Mouse (Mus musculus) erythroid progenitor cell, adult 5-6 weeks (primary cell): Measurements from ENCODE around the gene Fcgrt. TPM values are rescaled to one million over a fixed set of nuclear protein-coding genes. Genes with fewer than 3 reads are reported as not detected.

Experiments used
- ATAC-seq: replicated peaks from 2 replicates; pipeline ENCODE4 v1.8.0; 2016; ENCODE audit warnings: moderate number of reproducible peaks, mild to moderate bottlenecking, moderate TSS enrichment, inconsistent platforms; ENCODE audit not compliant: poor library complexity, low FRiP score, severe bottlenecking
- total RNA-seq, 2 experiments: library from RNA; stranded (forward) in 1 of 2; stranded (reverse) in 1 of 2; fragments of 150-400 nt in 1 of 2; fragments of 186-747, 209-891 nt in 1 of 2; gene quantifications; 2 replicates each; pipeline versions ENCODE4 v1.2.3 to v1.2.4; 2015 to 2017; ENCODE audit warnings: low replicate concordance in 2 of 2

Gene Fcgrt
- total RNA-seq, 2 experiments from 2014 or later: 9.7 to 10.5 TPM

DNA sequence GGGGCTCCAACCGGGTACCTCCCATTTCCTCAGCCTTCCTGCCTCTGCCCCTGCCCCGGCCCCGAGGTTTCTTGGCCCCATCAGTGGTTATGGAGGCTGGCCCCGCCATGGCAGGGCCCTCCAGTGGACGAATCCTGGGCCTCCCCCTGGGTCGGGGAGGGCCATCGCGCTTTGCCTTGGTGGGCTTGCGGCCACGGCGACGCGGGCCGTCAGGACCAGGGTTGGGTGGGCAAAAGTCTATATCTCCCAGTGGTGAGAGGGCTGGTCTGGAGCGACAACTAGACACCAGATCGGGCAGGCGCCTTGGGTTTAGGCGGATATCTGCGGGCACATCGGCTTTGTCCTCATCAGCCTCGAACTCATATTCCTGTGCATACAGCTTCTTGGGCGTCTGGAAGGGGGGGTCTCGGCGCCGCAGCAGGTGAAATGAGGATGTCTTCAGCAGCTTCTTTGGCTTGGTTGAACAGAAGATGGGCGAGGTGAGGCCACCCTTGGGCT, 56.7 kb downstream of the Fcgrt start:
- no peak for ATAC-seq

DNA sequence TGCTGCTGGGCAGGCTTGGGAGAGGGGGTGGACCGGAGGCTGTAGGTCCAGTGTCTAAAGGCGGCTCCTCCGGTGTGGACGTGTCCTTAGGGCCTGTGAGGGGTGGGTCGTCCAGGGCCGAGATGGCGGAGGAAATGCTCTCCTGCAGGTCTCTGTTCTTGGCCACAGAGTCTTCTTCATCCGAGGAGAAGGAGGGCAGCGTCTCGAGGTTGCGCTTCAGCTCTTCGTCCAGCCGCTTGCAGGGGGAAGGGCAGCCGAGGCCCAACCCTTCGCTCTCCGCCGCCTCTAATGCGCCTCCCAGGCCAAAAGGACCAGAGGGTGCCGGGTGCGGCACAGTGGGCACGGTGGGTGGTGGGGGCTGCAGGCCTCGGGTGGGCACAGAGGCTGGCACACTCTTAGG, 57.9 kb downstream of the Fcgrt start:
- no peak for ATAC-seq

DNA sequence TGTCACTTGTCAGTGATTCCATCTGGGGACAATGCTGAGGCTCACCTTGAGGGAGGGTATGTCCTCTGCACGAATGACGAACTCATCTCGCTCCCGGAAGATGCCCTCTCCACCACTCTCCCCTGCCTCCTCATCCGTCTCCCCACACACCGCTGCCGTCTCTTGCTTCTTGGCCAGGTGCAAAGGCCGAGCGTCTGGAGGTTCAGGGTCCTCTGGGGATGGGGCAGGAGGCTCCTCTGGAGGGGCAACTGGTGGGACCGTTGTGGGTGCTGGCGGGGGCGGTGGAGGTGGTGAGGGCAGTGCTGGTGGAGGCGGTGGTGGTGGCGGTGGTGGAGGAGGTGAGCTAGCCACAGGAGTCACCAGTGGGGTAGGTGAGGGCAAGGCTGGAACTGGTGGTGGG, 60.3 kb downstream of the Fcgrt start:
- no peak for ATAC-seq

Other genes with a start within 250 kb of the Fcgrt start
Only the 30 nearest of the 33 such genes appear.
- gene Med25, start 211.1 kb downstream of the Fcgrt start, total RNA-seq (2015; ENCODE audit: low replicate concordance): 10.1 and 18.0 TPM in 2 replicates
- 8.0 and 11.3 TPM in 2 replicates for gene Med25, start 211.1 kb downstream of the Fcgrt start, total RNA-seq (2017; ENCODE audit: low replicate concordance)
- 2.5 and 6.5 TPM in 2 replicates for gene Fuz, start 207.8 kb downstream of the Fcgrt start, total RNA-seq (2015; ENCODE audit: low replicate concordance)
- gene Fuz, start 207.8 kb downstream of the Fcgrt start, total RNA-seq (2017; ENCODE audit: low replicate concordance): 4.5 and 6.7 TPM in 2 replicates
- 93.0 and 93.9 TPM in 2 replicates for gene Ap2a1, start 174.4 kb downstream of the Fcgrt start, total RNA-seq (2015; ENCODE audit: low replicate concordance)
- gene Ap2a1, start 174.4 kb downstream of the Fcgrt start, total RNA-seq (2017; ENCODE audit: low replicate concordance): 46.2 and 74.2 TPM in 2 replicates
- not detected in 2 replicates for gene Tsks, start 160.6 kb downstream of the Fcgrt start, total RNA-seq (2015; ENCODE audit: low replicate concordance)
- gene Tsks, start 160.6 kb downstream of the Fcgrt start, total RNA-seq (2017; ENCODE audit: low replicate concordance): not detected in 2 replicates
- 1.1 TPM in 1 of 2 replicates, not detected in the other for gene Cpt1c, start 129.0 kb downstream of the Fcgrt start, total RNA-seq (2015; ENCODE audit: low replicate concordance)
- 1.7 TPM in 1 of 2 replicates, not detected in the other for gene Cpt1c, start 129.0 kb downstream of the Fcgrt start, total RNA-seq (2017; ENCODE audit: low replicate concordance)
- gene Prmt1, start 117.3 kb downstream of the Fcgrt start, total RNA-seq (2015; ENCODE audit: low replicate concordance): 17.3 and 28.9 TPM in 2 replicates
- 2.3 and 25.4 TPM in 2 replicates for gene Prmt1, start 117.3 kb downstream of the Fcgrt start, total RNA-seq (2017; ENCODE audit: low replicate concordance)
- 50.7 and 80.7 TPM in 2 replicates for gene Irf3, start 106.2 kb downstream of the Fcgrt start, total RNA-seq (2015; ENCODE audit: low replicate concordance)
- gene Irf3, start 106.2 kb downstream of the Fcgrt start, total RNA-seq (2017; ENCODE audit: low replicate concordance): 44.2 and 62.0 TPM in 2 replicates
- 6.3 and 10.1 TPM in 2 replicates for gene Bcl2l12, start 105.1 kb downstream of the Fcgrt start, total RNA-seq (2015; ENCODE audit: low replicate concordance)
- gene Bcl2l12, start 105.1 kb downstream of the Fcgrt start, total RNA-seq (2017; ENCODE audit: low replicate concordance): 3.6 and 8.7 TPM in 2 replicates
- 20.9 and 30.2 TPM in 2 replicates for gene Scaf1, start 87.5 kb downstream of the Fcgrt start, total RNA-seq (2015; ENCODE audit: low replicate concordance)
- gene Scaf1, start 87.5 kb downstream of the Fcgrt start, total RNA-seq (2017; ENCODE audit: low replicate concordance): 15.8 and 31.6 TPM in 2 replicates
- gene Rras, start 85.9 kb downstream of the Fcgrt start, total RNA-seq (2015; ENCODE audit: low replicate concordance): 15.9 and 24.1 TPM in 2 replicates
- 0.90 TPM in 1 of 2 replicates, not detected in the other for gene Rras, start 85.9 kb downstream of the Fcgrt start, total RNA-seq (2017; ENCODE audit: low replicate concordance)
- gene Prr12, start 51.0 kb downstream of the Fcgrt start, total RNA-seq (2015; ENCODE audit: low replicate concordance): 3.6 and 6.7 TPM in 2 replicates
- gene Prr12, start 51.0 kb downstream of the Fcgrt start, total RNA-seq (2017; ENCODE audit: low replicate concordance): 0.13 and 0.23 TPM in 2 replicates
- gene Nosip, start 41.4 kb downstream of the Fcgrt start, total RNA-seq (2015; ENCODE audit: low replicate concordance): 24.5 and 30.6 TPM in 2 replicates
- gene Nosip, start 41.4 kb downstream of the Fcgrt start, total RNA-seq (2017; ENCODE audit: low replicate concordance): 32.7 and 54.0 TPM in 2 replicates
- gene Prrg2, start 41.2 kb downstream of the Fcgrt start, total RNA-seq (2015; ENCODE audit: low replicate concordance): 2.9 and 8.8 TPM in 2 replicates
- gene Prrg2, start 41.2 kb downstream of the Fcgrt start, total RNA-seq (2017; ENCODE audit: low replicate concordance): 0.91 and 6.8 TPM in 2 replicates
- gene Rcn3, start 11.6 kb downstream of the Fcgrt start, total RNA-seq (2015; ENCODE audit: low replicate concordance): 1.1 and 8.8 TPM in 2 replicates
- gene Rcn3, start 11.6 kb downstream of the Fcgrt start, total RNA-seq (2017; ENCODE audit: low replicate concordance): 1.9 and 4.0 TPM in 2 replicates
- gene Rps11, start 20.6 kb upstream of the Fcgrt start, total RNA-seq (2015; ENCODE audit: low replicate concordance): 694 and 736 TPM in 2 replicates
- 189 and 313 TPM in 2 replicates for gene Rps11, start 20.6 kb upstream of the Fcgrt start, total RNA-seq (2017; ENCODE audit: low replicate concordance)
- gene Rpl13a, start 24.9 kb upstream of the Fcgrt start, total RNA-seq (2015; ENCODE audit: low replicate concordance): 918 and 1,040 TPM in 2 replicates
- gene Rpl13a, start 24.9 kb upstream of the Fcgrt start, total RNA-seq (2017; ENCODE audit: low replicate concordance): 765 and 800 TPM in 2 replicates
- gene Gm45713, start 32.4 kb upstream of the Fcgrt start, total RNA-seq (2015; ENCODE audit: low replicate concordance): not detected in 2 replicates
- 0.98 and 2.3 TPM in 2 replicates for gene Gm45713, start 32.4 kb upstream of the Fcgrt start, total RNA-seq (2017; ENCODE audit: low replicate concordance)
- 3.6 and 17.2 TPM in 2 replicates for gene Flt3l, start 32.6 kb upstream of the Fcgrt start, total RNA-seq (2015; ENCODE audit: low replicate concordance)
- gene Flt3l, start 32.6 kb upstream of the Fcgrt start, total RNA-seq (2017; ENCODE audit: low replicate concordance): 0.23 and 4.5 TPM in 2 replicates
- 58.7 and 96.4 TPM in 2 replicates for gene Pih1d1, start 50.5 kb upstream of the Fcgrt start, total RNA-seq (2015; ENCODE audit: low replicate concordance)
- gene Pih1d1, start 50.5 kb upstream of the Fcgrt start, total RNA-seq (2017; ENCODE audit: low replicate concordance): 6.8 and 8.7 TPM in 2 replicates
- gene Aldh16a1, start 50.7 kb upstream of the Fcgrt start, total RNA-seq (2015; ENCODE audit: low replicate concordance): 24.5 and 29.3 TPM in 2 replicates
- gene Aldh16a1, start 50.7 kb upstream of the Fcgrt start, total RNA-seq (2017; ENCODE audit: low replicate concordance): 12.4 and 14.1 TPM in 2 replicates
- gene Slc17a7, start 60.1 kb upstream of the Fcgrt start, total RNA-seq (2015; ENCODE audit: low replicate concordance): not detected in 2 replicates
- not detected in 2 replicates for gene Slc17a7, start 60.1 kb upstream of the Fcgrt start, total RNA-seq (2017; ENCODE audit: low replicate concordance)
- not detected in 2 replicates for gene Gfy, start 75.7 kb upstream of the Fcgrt start, total RNA-seq (2015; ENCODE audit: low replicate concordance)
- gene Gfy, start 75.7 kb upstream of the Fcgrt start, total RNA-seq (2017; ENCODE audit: low replicate concordance): not detected in 2 replicates
- gene Pth2, start 77.1 kb upstream of the Fcgrt start, total RNA-seq (2015; ENCODE audit: low replicate concordance): not detected in 2 replicates
- not detected in 2 replicates for gene Pth2, start 77.1 kb upstream of the Fcgrt start, total RNA-seq (2017; ENCODE audit: low replicate concordance)
- not detected in 2 replicates for gene Ccdc155, start 101.0 kb upstream of the Fcgrt start, total RNA-seq (2015; ENCODE audit: low replicate concordance)
- gene Ccdc155, start 101.0 kb upstream of the Fcgrt start, total RNA-seq (2017; ENCODE audit: low replicate concordance): not detected in 2 replicates
- gene Dkkl1, start 108.3 kb upstream of the Fcgrt start, total RNA-seq (2015; ENCODE audit: low replicate concordance): 6.3 and 8.6 TPM in 2 replicates
- 0.77 TPM in 1 of 2 replicates, not detected in the other for gene Dkkl1, start 108.3 kb upstream of the Fcgrt start, total RNA-seq (2017; ENCODE audit: low replicate concordance)
- gene Tead2, start 111.9 kb upstream of the Fcgrt start, total RNA-seq (2015; ENCODE audit: low replicate concordance): not detected in 2 replicates
- gene Tead2, start 111.9 kb upstream of the Fcgrt start, total RNA-seq (2017; ENCODE audit: low replicate concordance): not detected in 2 replicates
- 82.2 and 86.1 TPM in 2 replicates for gene Cd37, start 135.3 kb upstream of the Fcgrt start, total RNA-seq (2015; ENCODE audit: low replicate concordance)
- gene Cd37, start 135.3 kb upstream of the Fcgrt start, total RNA-seq (2017; ENCODE audit: low replicate concordance): 21.1 and 54.8 TPM in 2 replicates
- not detected in 2 replicates for gene Slc6a16, start 137.2 kb upstream of the Fcgrt start, total RNA-seq (2015; ENCODE audit: low replicate concordance)
- not detected in 2 replicates for gene Slc6a16, start 137.2 kb upstream of the Fcgrt start, total RNA-seq (2017; ENCODE audit: low replicate concordance)
- gene Slc6a21, start 173.7 kb upstream of the Fcgrt start, total RNA-seq (2015; ENCODE audit: low replicate concordance): not detected in 2 replicates
- not detected in 2 replicates for gene Slc6a21, start 173.7 kb upstream of the Fcgrt start, total RNA-seq (2017; ENCODE audit: low replicate concordance)
- not detected in 2 replicates for gene Trpm4, start 229.9 kb upstream of the Fcgrt start, total RNA-seq (2015; ENCODE audit: low replicate concordance)
- not detected in 2 replicates for gene Trpm4, start 229.9 kb upstream of the Fcgrt start, total RNA-seq (2017; ENCODE audit: low replicate concordance)